Mouse (Mus musculus): ENCODE measurements around the gene Kirrel3. TPM values are rescaled to one million over a fixed set of nuclear protein-coding genes. Genes with fewer than 3 reads are reported as not detected.

Kirrel3 gene
- polyA plus RNA-seq, 1 experiment from 2014 or later: 6.9 TPM

DNA sequence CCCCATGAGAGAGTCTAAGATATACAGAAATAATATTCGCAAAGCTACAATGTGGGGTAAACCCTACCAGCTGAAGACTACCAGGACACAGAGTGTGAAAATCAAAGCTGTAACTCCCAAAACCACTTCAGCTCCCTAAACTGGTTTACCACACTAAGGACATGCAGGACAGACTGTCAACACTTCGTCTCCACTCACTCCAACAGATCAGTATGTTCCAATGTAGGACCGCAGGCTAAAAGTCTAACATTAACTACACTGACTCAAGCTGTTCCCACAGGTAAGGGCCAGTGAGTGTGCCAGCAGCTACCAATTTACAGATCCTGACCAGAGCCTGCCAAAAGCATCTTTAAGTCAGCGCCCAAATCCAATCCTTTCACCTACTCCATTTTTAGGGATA, 566.0 kb downstream of the Kirrel3 start:
- H3K36me3 ChIP-seq (ENCODE audit: control insufficient read depth, insufficient read depth, low read length): peaks cover 64% of the 10 kb centered on the region
- DNase-seq (ENCODE audit: low spot score): no peak
- WGBS: 91% methylated on average over 4 of the region's 4 CpGs

DNA sequence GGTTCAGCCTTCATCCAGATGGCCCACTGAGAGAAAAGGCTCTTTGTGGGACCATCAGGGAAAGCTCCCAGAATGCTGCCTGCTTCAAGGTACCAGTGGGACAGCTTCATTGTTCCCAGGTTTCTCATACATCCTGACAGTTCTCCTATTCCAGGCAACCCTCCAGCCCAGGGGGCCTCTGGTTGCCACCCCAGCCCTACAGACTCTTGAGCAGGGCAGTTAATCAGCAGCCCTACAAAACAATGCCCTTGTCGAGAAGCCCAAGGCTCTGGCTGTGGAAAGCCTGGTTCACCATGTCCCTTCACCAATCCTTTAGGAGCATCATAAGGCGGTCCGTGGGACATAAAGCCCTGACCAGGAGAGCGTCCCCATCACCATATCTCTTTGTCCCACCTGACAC, 567.0 kb downstream of the Kirrel3 start:
- no peak overlapping the region for H3K4me2 ChIP-seq (ENCODE audit: low read depth, low read length)
- H3K27ac ChIP-seq (replicated peaks; ENCODE audit: low read depth, low read length): no peak overlapping the region
- H3K36me3 ChIP-seq (ENCODE audit: control insufficient read depth, insufficient read depth, low read length): peaks cover 55% of the 10 kb centered on the region
- no peak overlapping the region for H3K9ac ChIP-seq (ENCODE audit: low read depth, low read length)
- no peaks in the 10 kb centered on the region for H3K9me3 ChIP-seq (ENCODE audit: control insufficient read depth, low read length)
- no peak overlapping the region for H3K4me3 ChIP-seq (ENCODE audit: low read depth, low read length)
- no peak for DNase-seq (ENCODE audit: low spot score)
- H3K27me3 ChIP-seq (replicated peaks; ENCODE audit: control insufficient read depth, insufficient read depth, low read length): no peaks in the 10 kb centered on the region
- 96% methylated on average over 4 of the region's 4 CpGs for WGBS
- no peaks in the 10 kb centered on the region for H3K4me1 ChIP-seq (ENCODE audit: control insufficient read depth, insufficient read depth, low read length)
- no peak for ATAC-seq (ENCODE audit: low read depth)

More for the DNA sequence above, 566.0 kb downstream of the Kirrel3 start:
- Histone ChIP-seq H3K4me1 (ENCODE audit: control insufficient read depth, insufficient read depth, low read length) (peaks cover 1% of the 10 kb centered on the region; the same call in 1 of the 2 replicates), H3K9me3 (ENCODE audit: control insufficient read depth, low read length) (no peaks in the 10 kb centered on the region), H3K27ac (replicated peaks; ENCODE audit: low read depth, low read length) (no peak overlapping the region), H3K9ac (ENCODE audit: low read depth, low read length) (no peak overlapping the region), H3K4me2 (ENCODE audit: low read depth, low read length) (no peak overlapping the region), H3K4me3 (ENCODE audit: low read depth, low read length) (no peak overlapping the region), H3K27me3 (replicated peaks; ENCODE audit: control insufficient read depth, insufficient read depth, low read length) (no peaks in the 10 kb centered on the region)
- no peak for ATAC-seq (ENCODE audit: low read depth)

DNA sequence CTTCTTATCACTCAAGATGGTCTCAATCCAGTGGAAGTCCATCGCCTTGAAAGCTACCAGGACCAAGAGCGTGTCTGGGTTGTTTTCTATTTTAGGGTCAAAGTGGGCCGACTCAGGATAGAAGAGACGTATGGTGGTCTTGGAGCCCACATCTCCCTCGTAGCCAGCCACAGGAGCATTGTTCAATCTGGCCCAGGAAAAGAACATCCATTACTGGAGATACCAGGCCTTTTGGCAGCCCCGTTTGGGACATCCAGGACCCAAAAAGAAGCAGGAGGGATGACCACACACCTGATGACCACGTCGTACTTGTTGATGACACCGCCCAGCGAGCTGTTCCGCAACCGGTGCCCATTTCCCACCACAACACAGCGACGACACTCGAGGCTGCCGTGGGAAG, 567.4 kb downstream of the Kirrel3 start:
- 94% methylated on average over 16 of the region's 16 CpGs for whole genome bisulfite sequencing
- no peaks in the 10 kb centered on the region for H3K4me1 ChIP-seq (ENCODE audit: control insufficient read depth, insufficient read depth, low read length)
- ATAC-seq (ENCODE audit: low read depth) (no peak), DNase-seq (ENCODE audit: low spot score) (no peak)
- no peak overlapping the region for H3K4me2 ChIP-seq (ENCODE audit: low read depth, low read length)
- no peaks in the 10 kb centered on the region for H3K9me3 ChIP-seq (ENCODE audit: control insufficient read depth, low read length)
- no peak overlapping the region for H3K27ac ChIP-seq (replicated peaks; ENCODE audit: low read depth, low read length)
- no peaks in the 10 kb centered on the region for H3K27me3 ChIP-seq (replicated peaks; ENCODE audit: control insufficient read depth, insufficient read depth, low read length)
- H3K36me3 ChIP-seq (ENCODE audit: control insufficient read depth, insufficient read depth, low read length): peaks cover 51% of the 10 kb centered on the region
- H3K4me3 ChIP-seq (ENCODE audit: low read depth, low read length): no peak overlapping the region
- no peak overlapping the region for H3K9ac ChIP-seq (ENCODE audit: low read depth, low read length)

DNA sequence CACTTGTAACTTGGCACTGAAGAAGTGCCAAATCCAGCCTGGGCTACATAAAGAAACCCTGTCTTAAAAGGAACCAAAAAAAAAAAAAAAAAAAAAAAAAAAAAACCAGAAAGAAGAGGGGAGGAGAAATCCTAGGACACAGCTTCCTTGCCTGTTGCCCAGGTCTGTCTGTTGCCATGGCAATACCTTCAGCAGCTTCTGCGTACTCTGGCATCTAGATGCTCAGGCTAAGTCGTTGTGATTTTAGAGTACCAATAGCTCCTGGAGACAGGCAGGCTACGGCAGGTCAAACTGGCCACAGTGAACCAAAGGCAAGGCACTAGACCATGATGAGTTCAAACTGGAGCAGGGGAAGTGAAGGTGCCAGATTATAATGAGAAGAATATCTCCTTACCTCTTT, 568.0 kb downstream of the Kirrel3 start:
- DNase-seq (ENCODE audit: low spot score): no peak
- peaks cover 46% of the 10 kb centered on the region for H3K36me3 ChIP-seq (ENCODE audit: control insufficient read depth, insufficient read depth, low read length)
- no peaks in the 10 kb centered on the region for H3K4me1 ChIP-seq (ENCODE audit: control insufficient read depth, insufficient read depth, low read length)
- ATAC-seq (ENCODE audit: low read depth): no peak
- no peak overlapping the region for H3K9ac ChIP-seq (ENCODE audit: low read depth, low read length)
- no peak overlapping the region for H3K4me2 ChIP-seq (ENCODE audit: low read depth, low read length)
- 84% methylated on average over 3 of the region's 3 CpGs for WGBS
- no peaks in the 10 kb centered on the region for H3K27me3 ChIP-seq (replicated peaks; ENCODE audit: control insufficient read depth, insufficient read depth, low read length)
- H3K4me3 ChIP-seq (ENCODE audit: low read depth, low read length): no peak overlapping the region
- no peaks in the 10 kb centered on the region for H3K9me3 ChIP-seq (ENCODE audit: control insufficient read depth, low read length)
- H3K27ac ChIP-seq (replicated peaks; ENCODE audit: low read depth, low read length): no peak overlapping the region

DNA sequence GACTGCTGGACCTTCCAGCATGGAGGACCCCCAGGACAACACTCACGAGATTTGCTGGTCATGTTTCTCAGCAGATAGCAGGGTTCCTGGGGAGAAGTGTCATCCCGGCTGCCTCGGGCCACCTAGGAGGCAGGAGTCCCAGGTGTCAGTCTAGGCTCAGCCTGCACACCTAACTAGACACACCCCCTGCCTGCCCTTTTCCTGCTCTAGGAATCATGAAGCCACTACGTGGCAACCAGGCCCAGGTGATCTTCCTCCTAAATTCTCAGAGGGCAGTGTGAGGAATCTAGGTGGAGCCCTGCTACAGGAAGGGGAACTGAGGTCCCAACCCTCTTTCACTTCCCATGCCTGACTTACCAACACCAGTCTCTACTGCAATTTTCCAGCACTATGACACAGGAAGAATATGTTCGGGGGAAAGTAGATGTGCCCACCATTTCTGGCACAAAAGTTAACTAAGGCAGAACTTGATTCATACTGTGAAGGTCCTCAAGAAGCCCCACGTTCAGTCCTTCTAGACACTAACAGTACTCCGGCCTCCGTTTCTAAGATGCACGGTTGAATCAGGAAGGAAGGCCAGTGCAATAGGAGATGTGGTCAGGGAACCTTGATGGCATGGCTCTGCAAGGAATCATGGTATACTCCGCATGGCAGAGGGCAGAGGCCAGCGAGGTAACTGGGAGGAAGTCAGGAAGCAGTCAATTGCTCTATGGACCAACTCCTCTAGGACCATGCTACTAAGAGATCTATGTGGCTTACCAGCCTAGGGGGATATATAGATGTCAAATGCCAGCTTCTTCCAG, 570.0 kb downstream of the Kirrel3 start:
- ATAC-seq (ENCODE audit: low read depth) (no peak), DNase-seq (ENCODE audit: low spot score) (no peak)
- no peaks in the 10 kb centered on the region for H3K9me3 ChIP-seq (ENCODE audit: control insufficient read depth, low read length)
- H3K4me1 ChIP-seq (ENCODE audit: control insufficient read depth, insufficient read depth, low read length): no peaks in the 10 kb centered on the region
- H3K9ac ChIP-seq (ENCODE audit: low read depth, low read length): no peak overlapping the region
- H3K4me3 ChIP-seq (ENCODE audit: low read depth, low read length): no peak overlapping the region
- no peak overlapping the region for H3K4me2 ChIP-seq (ENCODE audit: low read depth, low read length)
- peaks cover 41% of the 10 kb centered on the region for H3K36me3 ChIP-seq (ENCODE audit: control insufficient read depth, insufficient read depth, low read length)
- H3K27ac ChIP-seq (replicated peaks; ENCODE audit: low read depth, low read length): no peak overlapping the region
- no peaks in the 10 kb centered on the region for H3K27me3 ChIP-seq (replicated peaks; ENCODE audit: control insufficient read depth, insufficient read depth, low read length)
- WGBS: 83% methylated on average over 11 of the region's 11 CpGs

DNA sequence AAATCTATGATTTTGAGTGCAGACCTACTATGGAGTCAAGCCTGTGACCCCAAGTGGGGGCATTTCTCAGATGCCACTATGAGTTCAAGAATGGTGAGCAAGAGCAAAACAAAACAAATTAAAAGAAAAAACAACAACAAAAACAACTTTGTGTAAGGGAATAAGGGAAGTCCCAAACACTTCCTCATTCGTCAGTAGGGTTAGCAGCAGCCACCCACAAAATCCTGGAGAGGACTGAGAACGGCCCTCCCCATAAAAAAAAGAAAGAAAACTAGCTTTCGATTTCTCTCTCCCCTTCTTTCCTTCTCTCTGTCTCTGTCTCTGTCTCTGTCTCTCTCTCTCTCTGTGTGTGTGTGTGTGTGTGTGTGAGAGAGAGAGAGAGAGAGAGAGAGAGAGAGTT, 570.9 kb downstream of the Kirrel3 start:
- H3K4me1 ChIP-seq (ENCODE audit: control insufficient read depth, insufficient read depth, low read length): no peaks in the 10 kb centered on the region
- no peaks in the 10 kb centered on the region for H3K27me3 ChIP-seq (replicated peaks; ENCODE audit: control insufficient read depth, insufficient read depth, low read length)
- 86% methylated on average over 3 of the region's 3 CpGs for WGBS
- no peak overlapping the region for H3K4me2 ChIP-seq (ENCODE audit: low read depth, low read length)
- H3K9me3 ChIP-seq (ENCODE audit: control insufficient read depth, low read length): no peaks in the 10 kb centered on the region
- H3K27ac ChIP-seq (replicated peaks; ENCODE audit: low read depth, low read length): no peak overlapping the region
- DNase-seq (ENCODE audit: low spot score) (no peak), ATAC-seq (ENCODE audit: low read depth) (no peak)
- H3K36me3 ChIP-seq (ENCODE audit: control insufficient read depth, insufficient read depth, low read length): peaks cover 33% of the 10 kb centered on the region
- no peak overlapping the region for H3K9ac ChIP-seq (ENCODE audit: low read depth, low read length)
- no peak overlapping the region for H3K4me3 ChIP-seq (ENCODE audit: low read depth, low read length)

DNA sequence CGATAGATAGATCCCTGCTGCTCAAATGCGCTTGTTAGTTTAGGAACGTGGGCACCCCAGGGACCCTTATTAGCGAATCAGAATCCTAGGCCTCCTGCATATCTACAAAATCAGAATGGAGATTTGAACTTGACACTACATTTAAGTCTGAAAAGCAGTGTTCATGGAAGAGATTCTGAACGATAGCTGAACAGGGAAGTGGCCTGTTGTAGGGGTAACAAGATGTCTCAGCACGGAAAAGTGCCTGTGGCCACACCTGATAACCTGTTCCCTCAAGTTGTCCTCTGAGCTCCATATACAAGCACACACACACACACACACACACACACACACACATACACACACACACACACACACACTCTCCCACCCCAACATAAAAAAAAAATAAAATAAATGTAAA, 571.9 kb downstream of the Kirrel3 start:
- WGBS: 81% methylated on average over 6 of the region's 6 CpGs
- Histone ChIP-seq H3K36me3 (ENCODE audit: control insufficient read depth, insufficient read depth, low read length) (peaks cover 23% of the 10 kb centered on the region), H3K9ac (ENCODE audit: low read depth, low read length) (no peak overlapping the region), H3K27me3 (replicated peaks; ENCODE audit: control insufficient read depth, insufficient read depth, low read length) (no peaks in the 10 kb centered on the region), H3K4me2 (ENCODE audit: low read depth, low read length) (no peak overlapping the region), H3K4me3 (ENCODE audit: low read depth, low read length) (no peak overlapping the region), H3K4me1 (ENCODE audit: control insufficient read depth, insufficient read depth, low read length) (no peaks in the 10 kb centered on the region), H3K27ac (replicated peaks; ENCODE audit: low read depth, low read length) (no peak overlapping the region), H3K9me3 (ENCODE audit: control insufficient read depth, low read length) (no peaks in the 10 kb centered on the region)
- ATAC-seq (ENCODE audit: low read depth): no peak
- no peak for DNase-seq (ENCODE audit: low spot score)

DNA sequence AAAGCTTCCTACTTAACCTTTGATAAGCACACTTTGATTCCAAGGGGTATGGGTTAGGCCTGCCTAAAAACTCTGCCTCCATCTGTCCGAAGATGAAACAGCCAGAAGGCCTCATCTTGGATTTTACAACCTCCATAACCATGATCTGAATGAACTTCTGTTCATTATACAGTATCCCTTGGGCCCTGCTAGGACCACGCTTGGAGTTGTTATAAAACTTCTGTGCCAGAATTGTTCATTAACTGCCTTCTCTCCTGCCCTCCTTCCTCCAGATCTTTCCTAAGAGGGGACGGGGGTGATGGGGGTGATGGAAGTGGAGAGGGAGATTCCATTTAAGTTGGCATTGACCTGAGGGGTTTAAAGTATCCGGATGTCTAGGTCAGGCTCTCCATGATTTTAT, 572.5 kb downstream of the Kirrel3 start:
- ATAC-seq (ENCODE audit: low read depth): no peak
- no peaks in the 10 kb centered on the region for H3K27me3 ChIP-seq (replicated peaks; ENCODE audit: control insufficient read depth, insufficient read depth, low read length)
- no peak overlapping the region for H3K27ac ChIP-seq (replicated peaks; ENCODE audit: low read depth, low read length)
- no peak for DNase-seq (ENCODE audit: low spot score)
- no peaks in the 10 kb centered on the region for H3K4me1 ChIP-seq (ENCODE audit: control insufficient read depth, insufficient read depth, low read length)
- no peak overlapping the region for H3K9ac ChIP-seq (ENCODE audit: low read depth, low read length)
- no peak overlapping the region for H3K4me3 ChIP-seq (ENCODE audit: low read depth, low read length)
- WGBS: 86% methylated on average over 4 of the region's 4 CpGs
- peaks cover 17% of the 10 kb centered on the region for H3K36me3 ChIP-seq (ENCODE audit: control insufficient read depth, insufficient read depth, low read length)
- no peak overlapping the region for H3K4me2 ChIP-seq (ENCODE audit: low read depth, low read length)
- no peaks in the 10 kb centered on the region for H3K9me3 ChIP-seq (ENCODE audit: control insufficient read depth, low read length)
